Mouse (Mus musculus) embryonic facial prominence, embryonic 15.5 days (tissue): ENCODE measurements around the gene Ifitm3. TPM values are rescaled to one million over a fixed set of nuclear protein-coding genes. Genes with fewer than 3 reads are reported as not detected.

Experiments used
- ATAC-seq: fragments of 200-750 bp; cut with Nextera tagmentation; 2 replicates; pipeline ENCODE4 v1.8.0; 2017; ENCODE audit warnings: low read depth, moderate TSS enrichment; ENCODE audit not compliant: insufficient number of reproducible peaks, low FRiP score, low TSS enrichment
- H3K27ac ChIP-seq: fragments of 300-500 bp; sonication (generic); replicated peaks from 2 replicates; pipeline ENCODE4 v1.5.1; 2015; ENCODE audit warnings: mild to moderate bottlenecking, inconsistent platforms
- H3K27me3 ChIP-seq: fragments of 300-500 bp; sonication (generic); 2 replicates; pipeline ENCODE4 v1.6.1; 2015; ENCODE audit warnings: inconsistent platforms
- H3K36me3 ChIP-seq: fragments of 300-500 bp; sonication (generic); 2 replicates; pipeline ENCODE4 v1.6.1; 2015; ENCODE audit warnings: mild to moderate bottlenecking, inconsistent platforms
- H3K4me1 ChIP-seq: fragments of 300-500 bp; sonication (generic); 2 replicates; pipeline ENCODE4 v1.6.1; 2015; ENCODE audit warnings: inconsistent platforms
- H3K4me2 ChIP-seq: fragments of 300-500 bp; sonication (generic); replicated peaks from 2 replicates; pipeline ENCODE4 v1.6.1; 2015; ENCODE audit warnings: mild to moderate bottlenecking, inconsistent platforms
- H3K4me3 ChIP-seq: fragments of 300-500 bp; sonication (generic); replicated peaks from 2 replicates; pipeline ENCODE4 v1.5.1; 2015; ENCODE audit warnings: mild to moderate bottlenecking, inconsistent platforms
- H3K9ac ChIP-seq: fragments of 300-500 bp; sonication (generic); 2 replicates; pipeline ENCODE4 v1.6.1; 2015; ENCODE audit warnings: inconsistent platforms
- H3K9me3 ChIP-seq: fragments of 300-500 bp; sonication (generic); replicated peaks from 2 replicates; pipeline ENCODE4 v1.6.1; 2016; ENCODE audit warnings: inconsistent platforms
- WGBS: fragments of 180-500 bp; shearing (Covaris S2); methylation state at CpG from one replicate; pipeline ENCODE4 v1.1.7; 2015; 5-methylcytosine and 5-hydroxymethylcytosine counted together
- polyA plus RNA-seq: library from polyadenylated mRNA; unstranded; fragments of >200 nt; fragmentation: Nextera tagmentation; extraction: Ambion mirVana; gene quantifications from 2 replicates; pipeline ENCODE4 v1.2.1, GENCODE M21; 2015

Ifitm3 gene
- 197 and 204 TPM in 2 replicates for polyA plus RNA-seq

DNA sequence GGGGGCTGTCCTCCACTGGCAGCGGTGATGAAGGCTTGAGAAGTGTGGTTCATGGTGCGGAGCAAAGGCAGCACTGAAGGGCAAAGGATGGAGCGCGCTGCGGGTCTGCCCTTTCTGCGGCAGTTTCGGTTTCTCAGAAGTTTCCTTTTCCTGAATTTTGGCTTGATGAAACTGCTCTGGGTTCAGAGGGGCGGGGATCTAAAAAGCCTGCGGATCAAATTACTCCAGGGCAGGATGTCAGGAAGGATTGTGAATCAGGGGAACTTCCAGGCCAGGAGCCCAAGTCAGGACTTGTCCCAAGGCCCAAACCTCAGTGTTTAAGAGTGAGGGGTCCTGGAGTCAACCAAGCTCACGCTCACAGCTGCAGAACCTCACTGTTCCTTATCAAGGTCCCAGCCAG is at the start of gene Ifitm3:
TSS of gene Ifitm3 (minus strand) at position 178 of the 400 bp plus-strand sequence.
- Histone ChIP-seq H3K4me3 (peak within 1 kb of the TSS; percentile 45), H3K9ac (peak within 1 kb of the TSS; percentile 42), H3K4me2 (peak within 1 kb of the TSS; percentile 53), H3K9me3 (no peaks in the 10 kb centered on the region), H3K27me3 (no peaks in the 10 kb centered on the region), H3K36me3 (no peaks in the 10 kb centered on the region), H3K27ac (peak within 1 kb of the TSS; percentile 83), H3K4me1 (peaks cover 32% of the 10 kb centered on the region)
- no peak for ATAC-seq
- WGBS = 8% methylated on average over 10 of the region's 10 CpGs

DNA sequence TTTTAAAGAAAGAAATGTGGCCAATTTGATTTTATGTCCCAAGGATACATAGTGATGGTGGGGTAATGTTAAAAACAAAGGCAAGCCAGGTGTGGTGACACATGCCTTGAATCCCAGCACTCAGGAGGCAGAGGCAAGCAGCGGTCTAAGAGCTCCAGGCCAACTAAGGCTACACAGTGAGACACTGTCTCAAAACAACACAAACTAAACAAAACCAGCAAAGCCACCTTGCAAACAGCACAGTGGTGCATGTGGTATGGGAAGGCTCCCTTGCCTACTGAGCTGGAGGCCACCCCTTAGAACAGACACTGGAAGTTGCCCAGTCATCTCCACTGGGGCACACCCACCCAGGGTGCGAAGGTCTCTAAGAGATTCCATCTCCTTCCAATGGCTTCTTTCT is 49.4 kb upstream of the Ifitm3 start:
- no peaks in the 10 kb centered on the region for H3K9me3 ChIP-seq
- H3K36me3 ChIP-seq = peaks cover 7% of the 10 kb centered on the region; the same call in 1 of the 2 replicates
- peak overlapping the region; percentile 37; the same call in 1 of the 2 replicates for H3K9ac ChIP-seq
- peaks cover 14% of the 10 kb centered on the region for H3K4me1 ChIP-seq
- ATAC-seq = no peak
- H3K4me3 ChIP-seq = peak overlapping the region; percentile 65
- WGBS = 78% methylated on average over 2 of the region's 2 CpGs
- H3K4me2 ChIP-seq = peak overlapping the region; percentile 80
- H3K27me3 ChIP-seq = no peaks in the 10 kb centered on the region
- H3K27ac ChIP-seq = no peak overlapping the region

- H3K4me1 ChIP-seq = peaks cover 14% of the 10 kb centered on the region
- no peaks in the 10 kb centered on the region for H3K36me3 ChIP-seq
- 88% methylated on average over 14 of the region's 14 CpGs for WGBS
- H3K9ac ChIP-seq = no peak overlapping the region
- no peaks in the 10 kb centered on the region for H3K27me3 ChIP-seq
- H3K9me3 ChIP-seq = no peaks in the 10 kb centered on the region
- H3K4me3 ChIP-seq = no peak overlapping the region
- no peak overlapping the region for H3K4me2 ChIP-seq
- H3K27ac ChIP-seq = no peak overlapping the region
- no peak for ATAC-seq
Observed at GRCm38 (mm10) chr7:141058601-141059341, 48.2 kb upstream of the Ifitm3 start.

DNA sequence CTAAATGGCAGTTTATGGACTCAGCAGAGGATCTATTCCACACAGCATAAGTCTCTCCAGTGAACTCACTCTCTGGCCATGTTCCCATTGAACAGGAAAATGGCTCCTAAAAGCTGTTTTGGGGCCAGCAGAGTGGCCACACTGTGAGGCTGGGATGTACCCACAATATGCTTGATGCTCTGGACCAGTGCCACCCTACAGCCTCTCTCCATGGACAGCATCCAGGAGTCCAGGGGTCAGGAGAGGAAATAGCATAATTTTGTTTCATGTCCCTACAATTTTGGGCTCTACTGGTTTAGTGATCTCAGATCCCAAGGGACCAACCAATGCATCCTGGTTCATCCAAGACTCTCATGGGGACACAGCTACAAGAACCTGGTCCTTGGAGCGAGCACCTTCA is 47.0 kb upstream of the Ifitm3 start:
- WGBS = 95% methylated on average over 1 of the region's 1 CpGs

GRCm38 (mm10) chr7:141056976-141057375 is 46.4 kb upstream of the Ifitm3 start:
- H3K27ac ChIP-seq = no peak overlapping the region
- H3K4me2 ChIP-seq = no peak overlapping the region
- H3K4me3 ChIP-seq = no peak overlapping the region
- ATAC-seq = no peak
- WGBS = 88% methylated on average over 6 of the region's 6 CpGs
- H3K27me3 ChIP-seq = no peaks in the 10 kb centered on the region
- H3K4me1 ChIP-seq = peaks cover 13% of the 10 kb centered on the region
- H3K36me3 ChIP-seq = no peaks in the 10 kb centered on the region
- H3K9ac ChIP-seq = no peak overlapping the region
- no peaks in the 10 kb centered on the region for H3K9me3 ChIP-seq

More for the DNA sequence above, 47.0 kb upstream of the Ifitm3 start:
- no peak for ATAC-seq
- H3K36me3 ChIP-seq = no peaks in the 10 kb centered on the region
- no peak overlapping the region for H3K27ac ChIP-seq
- H3K9ac ChIP-seq = no peak overlapping the region
- no peak overlapping the region for H3K4me2 ChIP-seq
- no peak overlapping the region for H3K4me3 ChIP-seq
- no peaks in the 10 kb centered on the region for H3K9me3 ChIP-seq
- H3K27me3 ChIP-seq = no peaks in the 10 kb centered on the region
- H3K4me1 ChIP-seq = peaks cover 14% of the 10 kb centered on the region

GRCm38 (mm10) chr7:141055785-141056184 is 45.2 kb upstream of the Ifitm3 start:
- Histone ChIP-seq H3K9me3 (no peaks in the 10 kb centered on the region), H3K9ac (no peak overlapping the region), H3K4me2 (no peak overlapping the region), H3K27ac (no peak overlapping the region), H3K4me3 (no peak overlapping the region), H3K36me3 (no peaks in the 10 kb centered on the region), H3K4me1 (peaks cover 6% of the 10 kb centered on the region), H3K27me3 (no peaks in the 10 kb centered on the region)
- 78% methylated on average over 4 of the region's 4 CpGs for WGBS
- ATAC-seq = no peak

GRCm38 (mm10) chr7:141052421-141052820 is 41.9 kb upstream of the Ifitm3 start:
- Histone ChIP-seq H3K4me2 (no peak overlapping the region), H3K9ac (no peak overlapping the region), H3K27me3 (no peaks in the 10 kb centered on the region), H3K4me1 (peaks cover 9% of the 10 kb centered on the region), H3K9me3 (no peaks in the 10 kb centered on the region), H3K4me3 (no peak overlapping the region), H3K36me3 (no peaks in the 10 kb centered on the region), H3K27ac (no peak overlapping the region)
- 76% methylated on average over 2 of the region's 2 CpGs for WGBS
- no peak for ATAC-seq

- no peak for ATAC-seq
- no peak overlapping the region for H3K9ac ChIP-seq
- H3K27ac ChIP-seq = no peak overlapping the region
- no peaks in the 10 kb centered on the region for H3K9me3 ChIP-seq
- H3K27me3 ChIP-seq = no peaks in the 10 kb centered on the region
- H3K36me3 ChIP-seq = no peaks in the 10 kb centered on the region
- WGBS = 84% methylated on average over 4 of the region's 4 CpGs
- H3K4me2 ChIP-seq = no peak overlapping the region
- H3K4me3 ChIP-seq = no peak overlapping the region
- peaks cover 13% of the 10 kb centered on the region for H3K4me1 ChIP-seq
Observed at GRCm38 (mm10) chr7:141052016-141052415, 41.4 kb upstream of the Ifitm3 start.

DNA sequence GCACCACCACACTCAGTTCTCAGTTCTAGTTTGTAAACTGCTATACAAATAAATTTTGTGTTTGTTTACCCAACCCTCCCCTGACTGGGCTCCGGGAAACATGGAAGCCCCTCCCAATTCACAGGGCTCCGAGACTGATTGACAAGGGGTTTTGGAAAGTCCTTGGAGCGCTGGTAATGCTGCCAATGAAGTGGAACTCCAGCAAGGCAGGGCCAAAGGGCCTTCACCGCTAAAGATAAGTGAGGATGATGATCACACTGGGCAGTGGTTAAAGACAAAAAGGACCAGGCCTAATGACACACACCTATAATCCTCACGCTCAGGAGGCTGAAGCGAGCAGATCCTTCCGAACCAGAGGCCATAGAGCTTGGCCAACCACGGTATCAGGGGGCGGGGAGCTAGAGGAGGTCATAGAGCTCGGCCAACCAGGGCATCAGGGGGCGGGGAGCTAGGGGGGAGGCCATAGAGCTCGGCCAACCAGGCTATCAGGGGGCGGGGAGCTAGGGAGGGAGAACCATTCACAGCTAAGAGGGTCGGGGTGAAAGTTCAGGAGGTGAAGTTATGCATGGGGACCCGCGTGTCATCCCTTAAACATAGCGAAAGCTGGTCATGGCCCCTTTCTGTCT is 40.6 kb upstream of the Ifitm3 start:
- Histone ChIP-seq H3K27ac (no peak overlapping the region), H3K9me3 (no peaks in the 10 kb centered on the region), H3K4me2 (no peak overlapping the region), H3K4me3 (no peak overlapping the region), H3K27me3 (no peaks in the 10 kb centered on the region), H3K36me3 (no peaks in the 10 kb centered on the region), H3K4me1 (peaks cover 17% of the 10 kb centered on the region), H3K9ac (no peak overlapping the region)
- no peak for ATAC-seq
- 63% methylated on average over 17 of the region's 17 CpGs for WGBS

DNA sequence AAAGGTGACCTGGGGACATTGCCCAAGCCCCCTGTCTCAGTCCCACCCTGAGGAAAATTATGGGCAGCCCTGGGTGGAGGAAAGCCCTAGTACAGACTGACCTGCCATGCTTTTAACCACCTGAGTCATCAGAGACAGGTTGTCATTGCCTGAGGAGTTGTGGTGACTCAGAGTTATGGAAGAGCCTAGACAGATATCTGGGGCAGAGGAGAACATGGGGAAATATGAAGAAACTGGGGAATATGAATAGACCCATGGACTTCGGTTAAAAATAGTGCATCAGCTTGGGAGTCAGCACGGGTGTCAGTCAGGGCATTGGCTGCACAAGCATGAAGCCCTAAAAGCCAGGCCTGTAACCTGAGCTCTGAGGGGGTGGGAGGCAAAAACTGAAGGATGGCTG is 38.8 kb upstream of the Ifitm3 start:
- no peak overlapping the region for H3K4me3 ChIP-seq
- no peaks in the 10 kb centered on the region for H3K27me3 ChIP-seq
- no peaks in the 10 kb centered on the region for H3K9me3 ChIP-seq
- WGBS = 76% methylated on average over 2 of the region's 2 CpGs
- H3K36me3 ChIP-seq = no peaks in the 10 kb centered on the region
- H3K4me1 ChIP-seq = peaks cover 17% of the 10 kb centered on the region
- no peak for ATAC-seq
- H3K27ac ChIP-seq = no peak overlapping the region
- no peak overlapping the region for H3K9ac ChIP-seq
- no peak overlapping the region for H3K4me2 ChIP-seq

DNA sequence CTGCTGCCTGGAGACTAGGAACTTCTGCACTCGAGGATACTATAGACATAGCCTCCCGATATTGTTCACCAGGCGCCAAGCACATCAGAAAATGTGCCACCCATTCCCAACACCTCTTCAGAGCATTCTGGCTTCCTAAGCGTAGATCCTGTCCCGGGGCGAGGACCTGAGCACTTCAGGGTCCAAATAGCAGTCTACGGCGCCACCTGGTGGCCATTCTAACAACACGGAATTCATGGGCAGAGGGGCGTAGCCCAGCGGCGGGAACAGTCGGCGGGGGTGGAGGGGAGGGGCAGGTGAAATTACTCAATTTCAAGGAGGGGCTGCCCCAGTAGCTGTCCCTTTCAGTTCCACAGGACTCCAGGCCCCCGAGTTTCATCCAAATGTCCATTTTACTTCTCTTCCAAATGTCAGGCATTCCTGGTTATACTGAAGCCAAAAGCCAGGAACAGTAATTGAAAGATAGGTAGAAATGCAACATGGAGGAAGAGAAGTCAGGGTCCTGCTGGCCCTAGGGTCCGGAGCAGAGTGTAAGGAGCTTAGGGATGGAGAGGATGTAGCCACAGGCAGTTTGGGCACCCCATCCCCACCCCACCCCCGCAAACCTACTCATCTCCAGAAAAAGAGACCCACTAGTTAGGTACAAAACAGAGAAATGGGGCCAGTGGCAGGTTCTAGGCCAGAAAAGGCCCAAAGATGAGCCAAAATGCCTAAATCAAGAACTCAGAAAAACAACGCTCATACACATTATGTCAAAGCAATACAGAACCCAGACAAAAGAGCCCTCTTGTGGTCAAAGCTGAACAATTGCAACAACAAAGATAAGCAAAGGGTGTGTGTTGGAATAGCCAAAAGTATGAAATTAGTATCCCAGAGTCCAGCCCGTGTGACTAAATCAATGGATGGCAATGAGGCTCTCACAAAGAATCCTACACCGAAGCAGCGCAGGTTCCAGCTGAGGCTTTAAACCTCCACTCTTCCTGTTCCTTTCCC is 38.0 kb upstream of the Ifitm3 start:
- Histone ChIP-seq H3K9me3 (no peaks in the 10 kb centered on the region), H3K27me3 (no peaks in the 10 kb centered on the region), H3K4me2 (peak overlapping the region; percentile 80), H3K4me3 (peak overlapping the region; percentile 36), H3K9ac (peak overlapping the region; percentile 15; the same call in 1 of the 2 replicates), H3K36me3 (no peaks in the 10 kb centered on the region), H3K4me1 (peaks cover 17% of the 10 kb centered on the region), H3K27ac (peak overlapping the region; percentile 96)
- WGBS = 8% methylated on average over 21 of the region's 21 CpGs
- peak; percentile 88 for ATAC-seq
